Mouse (Mus musculus): ENCODE data around the gene Atp2b1. TPM values are rescaled to one million over a fixed set of nuclear protein-coding genes. Genes with fewer than 3 reads are reported as not detected.

Gene Atp2b1
- total and polyA plus RNA-seq, 2 experiments from 2014 or later: 154 to 338 TPM

GRCm38 (mm10) chr10:99037185-99038065, 123.2 kb downstream of the Atp2b1 start:
- Histone ChIP-seq H3K9ac (replicated peaks; ENCODE audit: low read length) (no peak overlapping the region), H3K4me1 (ENCODE audit: insufficient read depth, low read length) (no peaks in the 10 kb centered on the region), H3K27me3 (ENCODE audit: insufficient read depth, low read length) (no peaks in the 10 kb centered on the region), H3K27ac (no peak overlapping the region), H3K4me2 (ENCODE audit: low read depth, low read length) (no peak overlapping the region), H3K4me3 (ENCODE audit: low read length) (no peak overlapping the region), H3K9me3 (ENCODE audit: low read length) (no peaks in the 10 kb centered on the region), H3K36me3 (ENCODE audit: insufficient read depth, low read length) (no peaks in the 10 kb centered on the region)
- no peak for TF ChIP-seq CTCF (IDR thresholded peaks at IDR 0.05; ENCODE audit: low read depth)
- no peak for DNase-seq (ENCODE audit: low spot score)
- WGBS: 80% methylated on average over 21 of the region's 21 CpGs
- no peak for ATAC-seq

DNA sequence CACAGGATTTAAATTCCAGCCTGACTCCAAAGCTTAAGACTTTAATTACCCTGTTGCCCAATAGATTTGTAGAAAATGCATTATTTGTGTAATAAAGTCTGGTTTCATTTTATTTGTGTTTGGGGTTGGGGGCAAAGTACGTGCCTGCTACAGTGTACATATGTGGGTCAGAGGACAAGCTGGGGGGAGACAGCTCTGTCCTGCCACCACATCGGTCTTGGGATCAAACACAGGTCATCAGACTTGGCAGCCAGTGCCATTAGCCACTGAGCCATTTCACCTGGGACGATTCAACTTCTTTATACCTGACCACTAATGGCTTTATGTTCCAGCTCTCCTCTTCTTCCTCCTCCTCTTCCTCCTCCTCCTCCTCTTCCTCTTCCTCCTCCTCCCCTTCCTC, 124.7 kb downstream of the Atp2b1 start:
- DNase-seq (ENCODE audit: low spot score) (no peak), ATAC-seq (no peak)
- no peaks in the 10 kb centered on the region for H3K27me3 ChIP-seq (ENCODE audit: insufficient read depth, low read length)
- 89% methylated on average over 3 of the region's 3 CpGs for WGBS
- TF ChIP-seq CTCF (IDR thresholded peaks at IDR 0.05; ENCODE audit: low read depth): no peak
- no peak overlapping the region for H3K9ac ChIP-seq (replicated peaks; ENCODE audit: low read length)
- no peaks in the 10 kb centered on the region for H3K9me3 ChIP-seq (ENCODE audit: low read length)
- H3K4me3 ChIP-seq (ENCODE audit: low read length): no peak overlapping the region
- H3K4me1 ChIP-seq (ENCODE audit: insufficient read depth, low read length): no peaks in the 10 kb centered on the region
- no peaks in the 10 kb centered on the region for H3K36me3 ChIP-seq (ENCODE audit: insufficient read depth, low read length)
- H3K27ac ChIP-seq: no peak overlapping the region
- H3K4me2 ChIP-seq (ENCODE audit: low read depth, low read length): no peak overlapping the region

DNA sequence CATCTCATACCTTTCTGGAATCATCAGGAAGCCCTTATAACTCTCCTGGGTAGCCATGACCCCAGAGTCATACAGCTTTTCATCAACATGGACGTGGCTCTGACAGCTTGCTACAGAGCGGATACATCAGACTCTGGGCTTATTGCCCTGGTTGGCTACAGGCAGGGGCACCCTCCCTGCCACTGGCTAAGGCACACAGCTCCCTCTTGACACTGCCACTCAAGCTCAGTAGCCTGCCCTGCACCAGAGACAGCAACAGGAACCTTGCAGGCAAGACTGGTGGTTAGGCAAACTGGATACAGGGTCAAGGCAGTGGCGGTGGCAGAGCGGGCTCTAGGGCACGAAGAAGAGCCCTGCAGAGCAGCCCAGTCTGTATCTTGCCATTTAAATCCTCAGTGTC, 126.0 kb downstream of the Atp2b1 start:
- no peaks in the 10 kb centered on the region for H3K9me3 ChIP-seq (ENCODE audit: low read length)
- H3K27me3 ChIP-seq (ENCODE audit: insufficient read depth, low read length): no peaks in the 10 kb centered on the region
- H3K4me1 ChIP-seq (ENCODE audit: insufficient read depth, low read length): no peaks in the 10 kb centered on the region
- H3K36me3 ChIP-seq (ENCODE audit: insufficient read depth, low read length): no peaks in the 10 kb centered on the region
- H3K9ac ChIP-seq (replicated peaks; ENCODE audit: low read length): no peak overlapping the region
- no peak for TF ChIP-seq CTCF (IDR thresholded peaks at IDR 0.05; ENCODE audit: low read depth)
- H3K27ac ChIP-seq: no peak overlapping the region
- WGBS: 85% methylated on average over 5 of the region's 5 CpGs
- no peak overlapping the region for H3K4me2 ChIP-seq (ENCODE audit: low read depth, low read length)
- ATAC-seq (no peak), DNase-seq (ENCODE audit: low spot score) (no peak)
- no peak overlapping the region for H3K4me3 ChIP-seq (ENCODE audit: low read length)

DNA sequence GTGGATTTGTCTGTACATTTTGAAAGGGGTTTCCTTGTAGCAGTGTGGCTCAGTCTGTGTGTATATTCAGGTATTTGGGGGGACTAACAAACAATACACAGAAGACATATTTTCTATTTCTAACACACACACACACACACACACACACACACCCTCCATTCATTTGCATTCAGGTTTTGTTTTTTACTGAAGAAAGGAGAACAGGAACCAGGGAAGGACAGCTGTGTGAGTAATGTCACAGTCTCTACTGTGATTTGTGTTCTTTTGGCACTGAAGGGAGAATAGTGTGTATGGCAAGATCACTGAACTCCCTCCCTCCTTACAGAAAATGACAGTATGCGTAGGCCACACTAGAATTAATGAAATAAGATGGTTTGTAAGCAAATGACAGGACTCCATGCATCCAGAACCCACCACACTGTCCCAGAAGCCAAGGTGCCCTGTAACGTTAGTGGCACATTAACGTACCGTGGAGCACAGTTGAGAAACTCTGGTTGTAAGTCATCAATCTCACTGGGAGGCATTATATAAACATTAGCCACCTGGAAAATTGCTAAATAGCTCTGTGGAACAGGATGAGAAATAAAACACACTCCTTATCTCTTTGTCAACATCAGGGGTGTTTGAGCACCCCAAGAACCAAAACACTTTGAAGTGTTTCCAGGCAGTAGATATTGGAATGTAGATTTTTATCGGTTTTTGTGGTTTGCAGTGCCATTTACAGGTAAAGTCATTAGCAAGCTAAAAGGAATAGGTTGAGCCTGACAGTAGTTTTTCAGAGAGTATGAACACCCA, 132.7 kb downstream of the Atp2b1 start:
- Histone ChIP-seq H3K4me1 (ENCODE audit: insufficient read depth, low read length) (no peaks in the 10 kb centered on the region), H3K27ac (no peak overlapping the region), H3K4me3 (ENCODE audit: low read length) (no peak overlapping the region), H3K27me3 (ENCODE audit: insufficient read depth, low read length) (no peaks in the 10 kb centered on the region), H3K9ac (replicated peaks; ENCODE audit: low read length) (no peak overlapping the region), H3K4me2 (ENCODE audit: low read depth, low read length) (no peak overlapping the region), H3K36me3 (ENCODE audit: insufficient read depth, low read length) (no peaks in the 10 kb centered on the region), H3K9me3 (ENCODE audit: low read length) (no peaks in the 10 kb centered on the region)
- no peak for TF ChIP-seq CTCF (IDR thresholded peaks at IDR 0.05; ENCODE audit: low read depth)
- DNase-seq (ENCODE audit: low spot score): no peak
- no peak for ATAC-seq
- 68% methylated on average over 5 of the region's 5 CpGs for WGBS

DNA sequence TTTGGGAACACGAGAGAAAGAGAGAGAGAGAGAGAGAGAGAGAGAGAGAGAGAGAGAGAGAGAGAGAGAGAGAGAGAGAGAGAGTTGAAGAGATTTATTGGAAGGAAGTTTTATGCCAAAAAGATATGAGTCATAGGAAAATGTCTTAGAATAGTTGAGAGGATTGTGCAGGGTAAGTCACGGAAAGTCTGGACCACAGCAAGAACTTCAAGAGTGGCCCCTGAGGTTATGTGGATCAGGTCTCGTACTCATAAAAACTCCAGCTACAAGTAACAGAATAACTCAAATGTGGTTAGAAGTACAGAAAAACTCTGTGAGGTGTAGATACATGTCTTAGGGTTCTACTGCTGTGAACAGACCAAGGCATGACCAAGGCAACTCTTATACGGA, 133.3 kb downstream of the Atp2b1 start:
- no peak for ATAC-seq
- no peaks in the 10 kb centered on the region for H3K9me3 ChIP-seq (ENCODE audit: low read length)
- 85% methylated on average over 4 of the region's 4 CpGs for WGBS
- H3K36me3 ChIP-seq (ENCODE audit: insufficient read depth, low read length): no peaks in the 10 kb centered on the region
- no peak overlapping the region for H3K4me2 ChIP-seq (ENCODE audit: low read depth, low read length)
- H3K4me3 ChIP-seq (ENCODE audit: low read length): no peak overlapping the region
- H3K27me3 ChIP-seq (ENCODE audit: insufficient read depth, low read length): no peaks in the 10 kb centered on the region
- TF ChIP-seq CTCF (IDR thresholded peaks at IDR 0.05; ENCODE audit: low read depth): no peak
- DNase-seq (ENCODE audit: low spot score): no peak
- H3K27ac ChIP-seq: no peak overlapping the region
- no peak overlapping the region for H3K9ac ChIP-seq (replicated peaks; ENCODE audit: low read length)
- H3K4me1 ChIP-seq (ENCODE audit: insufficient read depth, low read length): no peaks in the 10 kb centered on the region

DNA sequence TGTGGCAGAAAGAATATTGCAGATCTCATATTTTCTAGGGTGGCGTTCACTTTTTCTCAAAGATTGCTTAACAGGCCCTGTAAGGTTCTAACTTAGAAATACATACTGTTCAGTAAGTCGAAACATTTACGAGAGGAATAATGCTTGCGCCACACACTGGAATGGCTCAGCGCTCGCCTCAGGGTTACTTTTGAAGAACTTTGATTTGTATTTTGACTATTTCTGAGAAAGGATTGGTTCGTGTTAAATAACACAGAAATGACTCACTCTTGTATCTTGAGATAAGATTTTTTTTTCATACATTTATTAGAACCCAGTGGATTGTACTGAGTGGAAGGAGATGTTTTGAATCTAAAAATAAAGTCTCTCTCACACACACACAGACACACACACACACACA, 135.9 kb downstream of the Atp2b1 start:
- no peaks in the 10 kb centered on the region for H3K4me1 ChIP-seq (ENCODE audit: insufficient read depth, low read length)
- no peaks in the 10 kb centered on the region for H3K9me3 ChIP-seq (ENCODE audit: low read length)
- TF ChIP-seq CTCF (IDR thresholded peaks at IDR 0.05; ENCODE audit: low read depth): no peak
- no peaks in the 10 kb centered on the region for H3K27me3 ChIP-seq (ENCODE audit: insufficient read depth, low read length)
- H3K4me3 ChIP-seq (ENCODE audit: low read length): no peak overlapping the region
- no peak overlapping the region for H3K4me2 ChIP-seq (ENCODE audit: low read depth, low read length)
- ATAC-seq (no peak), DNase-seq (ENCODE audit: low spot score) (no peak)
- no peak overlapping the region for H3K9ac ChIP-seq (replicated peaks; ENCODE audit: low read length)
- H3K27ac ChIP-seq: no peak overlapping the region
- WGBS: 89% methylated on average over 7 of the region's 7 CpGs
- H3K36me3 ChIP-seq (ENCODE audit: insufficient read depth, low read length): no peaks in the 10 kb centered on the region

- H3K4me3 ChIP-seq (ENCODE audit: low read length): no peak overlapping the region
- TF ChIP-seq CTCF (IDR thresholded peaks at IDR 0.05; ENCODE audit: low read depth): no peak
- H3K4me1 ChIP-seq (ENCODE audit: insufficient read depth, low read length): no peaks in the 10 kb centered on the region
- no peaks in the 10 kb centered on the region for H3K36me3 ChIP-seq (ENCODE audit: insufficient read depth, low read length)
- H3K27me3 ChIP-seq (ENCODE audit: insufficient read depth, low read length): no peaks in the 10 kb centered on the region
- no peak overlapping the region for H3K27ac ChIP-seq
- ATAC-seq (no peak), DNase-seq (ENCODE audit: low spot score) (no peak)
- H3K4me2 ChIP-seq (ENCODE audit: low read depth, low read length): no peak overlapping the region
- H3K9ac ChIP-seq (replicated peaks; ENCODE audit: low read length): no peak overlapping the region
- H3K9me3 ChIP-seq (ENCODE audit: low read length): no peaks in the 10 kb centered on the region
Measured at GRCm38 (mm10) chr10:99053111-99053510, 138.9 kb downstream of the Atp2b1 start.
